Mouse (Mus musculus): ENCODE measurements around the gene Neurl3.

DNA sequence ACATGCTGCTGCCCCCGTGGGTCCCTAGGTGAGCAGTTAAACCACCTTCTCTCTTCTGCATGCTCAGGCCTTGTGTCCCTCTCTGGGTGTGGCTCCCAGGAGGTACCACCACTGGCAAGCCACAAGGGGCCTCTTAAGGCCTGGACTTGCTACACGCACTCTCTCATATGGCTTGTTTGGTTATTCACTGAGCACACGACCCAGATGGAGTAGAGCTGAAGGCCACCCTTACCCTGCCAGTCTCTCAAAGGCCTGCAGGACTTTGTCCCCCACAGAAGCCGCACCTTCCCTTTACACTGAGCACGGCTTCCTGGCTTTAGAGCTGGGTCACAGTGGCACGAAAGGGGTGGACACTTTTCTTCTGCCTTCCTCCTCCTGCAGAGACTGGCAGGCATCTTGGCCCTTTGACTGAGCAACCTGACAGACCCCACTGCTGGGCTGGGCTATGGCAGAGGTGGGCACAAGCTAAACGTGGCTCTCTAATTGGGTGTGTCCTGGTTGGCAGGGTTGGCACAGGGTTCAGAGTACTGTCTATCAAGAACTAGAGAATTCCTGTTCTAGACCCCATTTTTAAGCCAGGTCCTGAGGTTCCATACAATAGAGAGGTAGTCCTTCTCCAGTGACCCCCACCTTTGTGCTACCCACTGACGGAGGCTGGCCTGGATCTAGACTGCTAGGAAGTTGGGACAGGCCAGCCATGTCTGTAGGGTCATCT, 2.8 kb downstream of the Neurl3 start:
- no peak for TF ChIP-seq POLR2A (IDR thresholded peaks at IDR 0.05; ENCODE audit: low read depth, low read length)
- TF ChIP-seq CTCF (conservative IDR thresholded peaks at IDR 0.05; ENCODE audit: insufficient read depth, insufficient read length, low read depth, low read length), result no peak
